Mouse (Mus musculus): ENCODE data around the gene Cxcl14. TPM values are rescaled to one million over a fixed set of nuclear protein-coding genes. Genes with fewer than 3 reads are reported as not detected.

Cxcl14 gene
- polyA plus RNA-seq, 1 experiment = 35.9 TPM

DNA sequence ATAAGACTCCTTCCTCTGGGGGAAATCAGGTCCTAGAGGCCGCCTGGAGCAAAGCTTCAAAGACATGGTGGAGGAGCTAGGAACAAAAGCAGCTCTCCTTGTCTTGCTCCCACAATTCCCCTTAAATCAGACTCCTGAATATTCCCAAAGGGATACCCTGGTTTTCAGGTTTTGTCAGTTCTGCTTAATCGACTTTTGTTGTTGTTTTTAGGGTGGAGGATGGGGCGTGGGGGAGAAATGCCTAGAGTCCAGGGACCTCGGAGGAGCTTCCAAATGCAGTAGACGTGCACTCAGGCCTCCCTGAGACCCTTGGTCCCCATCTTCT is 36.5 kb downstream of the Cxcl14 start:
- no peak for DNase-seq (ENCODE audit: low read depth)
- no peak for TF ChIP-seq CTCF (IDR thresholded peaks at IDR 0.05; ENCODE audit: borderline replicate concordance, extremely low read depth, insufficient read depth, insufficient read length)
- TF ChIP-seq POLR2A (IDR thresholded peaks at IDR 0.05; ENCODE audit: borderline replicate concordance, extremely low read depth, insufficient read depth, insufficient read length, poor library complexity, severe bottlenecking) = no peak

DNA sequence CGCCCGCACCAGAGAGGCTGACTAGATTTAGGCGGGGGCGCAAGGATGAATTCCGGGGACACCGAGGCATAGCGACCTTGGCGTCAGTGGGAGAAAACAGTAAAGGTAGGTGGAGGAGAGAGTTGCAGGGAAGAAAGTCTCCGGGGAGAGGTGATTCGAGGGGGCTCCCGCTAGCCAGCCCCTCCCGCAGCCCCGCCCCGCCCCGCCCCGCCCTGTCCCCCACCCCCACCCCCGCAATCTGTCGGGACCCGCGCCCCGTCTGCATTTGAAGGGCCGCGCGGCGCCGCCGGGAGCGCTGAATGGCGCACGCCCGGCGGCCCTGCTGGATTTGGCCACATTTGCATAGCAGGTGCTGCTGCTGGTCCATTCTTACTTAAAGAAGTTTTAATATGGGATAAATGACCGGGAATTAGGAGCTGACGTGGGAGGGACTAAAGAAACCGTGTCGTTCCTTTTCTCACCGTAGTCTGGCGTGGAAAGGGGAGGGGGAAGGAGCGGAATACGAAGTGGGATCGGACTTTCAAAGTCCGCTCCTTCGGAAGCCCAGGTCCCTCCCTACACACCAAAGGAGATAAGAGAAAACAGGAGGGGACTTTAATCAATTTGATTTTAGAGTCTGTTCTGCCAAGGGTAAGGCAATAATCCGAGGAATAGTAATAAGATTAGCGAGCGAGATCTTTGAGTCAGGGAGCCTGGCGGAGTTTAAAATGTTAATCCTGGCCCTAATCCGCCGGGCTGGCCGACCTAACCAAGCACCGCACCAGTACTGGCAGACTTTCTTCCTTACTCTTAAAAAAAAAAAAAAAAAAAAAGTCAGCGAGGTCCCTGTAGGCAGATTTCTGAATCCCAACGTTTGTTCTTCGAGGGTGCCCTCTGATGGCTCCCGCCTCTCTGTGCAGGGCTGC is 37.1 kb downstream of the Cxcl14 start:
- TF ChIP-seq POLR2A (IDR thresholded peaks at IDR 0.05; ENCODE audit: borderline replicate concordance, extremely low read depth, insufficient read depth, insufficient read length, poor library complexity, severe bottlenecking) (no peak), CTCF (IDR thresholded peaks at IDR 0.05; ENCODE audit: borderline replicate concordance, extremely low read depth, insufficient read depth, insufficient read length) (peak; percentile 21; the same call in 1 of the 2 replicates)
- DNase-seq (ENCODE audit: low read depth) = peak; percentile 78

- TF ChIP-seq POLR2A (IDR thresholded peaks at IDR 0.05; ENCODE audit: borderline replicate concordance, extremely low read depth, insufficient read depth, insufficient read length, poor library complexity, severe bottlenecking) = 0 out of 2 replicates have a peak, but pooled peaks have one; percentile 6
- no peak for TF ChIP-seq CTCF (IDR thresholded peaks at IDR 0.05; ENCODE audit: borderline replicate concordance, extremely low read depth, insufficient read depth, insufficient read length)
- peak; percentile 66 for DNase-seq (ENCODE audit: low read depth)
These were observed 37.9 kb downstream of the Cxcl14 start for GRCm38 (mm10) chr13:56258196-56259020.

- no peak for DNase-seq (ENCODE audit: low read depth)
These were observed 38.7 kb downstream of the Cxcl14 start for GRCm38 (mm10) chr13:56257469-56258153.

GRCm38 (mm10) chr13:56256716-56257299 is 39.5 kb downstream of the Cxcl14 start:
- TF ChIP-seq POLR2A (IDR thresholded peaks at IDR 0.05; ENCODE audit: borderline replicate concordance, extremely low read depth, insufficient read depth, insufficient read length, poor library complexity, severe bottlenecking) (no peak), CTCF (IDR thresholded peaks at IDR 0.05; ENCODE audit: borderline replicate concordance, extremely low read depth, insufficient read depth, insufficient read length) (no peak)
- DNase-seq (ENCODE audit: low read depth) = peak; percentile 42

More at GRCm38 (mm10) chr13:56257469-56258153, 38.7 kb downstream of the Cxcl14 start:
- no peak for TF ChIP-seq CTCF (IDR thresholded peaks at IDR 0.05; ENCODE audit: borderline replicate concordance, extremely low read depth, insufficient read depth, insufficient read length)
- TF ChIP-seq POLR2A (IDR thresholded peaks at IDR 0.05; ENCODE audit: borderline replicate concordance, extremely low read depth, insufficient read depth, insufficient read length, poor library complexity, severe bottlenecking) = no peak

GRCm38 (mm10) chr13:56253379-56253778 is 43.0 kb downstream of the Cxcl14 start:
- TF ChIP-seq POLR2A (IDR thresholded peaks at IDR 0.05; ENCODE audit: borderline replicate concordance, extremely low read depth, insufficient read depth, insufficient read length, poor library complexity, severe bottlenecking) (no peak), CTCF (IDR thresholded peaks at IDR 0.05; ENCODE audit: borderline replicate concordance, extremely low read depth, insufficient read depth, insufficient read length) (no peak)
- DNase-seq (ENCODE audit: low read depth) = no peak

- peak; percentile 74 for DNase-seq (ENCODE audit: low read depth)
- TF ChIP-seq POLR2A (IDR thresholded peaks at IDR 0.05; ENCODE audit: borderline replicate concordance, extremely low read depth, insufficient read depth, insufficient read length, poor library complexity, severe bottlenecking) (no peak), CTCF (IDR thresholded peaks at IDR 0.05; ENCODE audit: borderline replicate concordance, extremely low read depth, insufficient read depth, insufficient read length) (no peak)
These were observed 43.6 kb downstream of the Cxcl14 start for GRCm38 (mm10) chr13:56252783-56253182.

DNA sequence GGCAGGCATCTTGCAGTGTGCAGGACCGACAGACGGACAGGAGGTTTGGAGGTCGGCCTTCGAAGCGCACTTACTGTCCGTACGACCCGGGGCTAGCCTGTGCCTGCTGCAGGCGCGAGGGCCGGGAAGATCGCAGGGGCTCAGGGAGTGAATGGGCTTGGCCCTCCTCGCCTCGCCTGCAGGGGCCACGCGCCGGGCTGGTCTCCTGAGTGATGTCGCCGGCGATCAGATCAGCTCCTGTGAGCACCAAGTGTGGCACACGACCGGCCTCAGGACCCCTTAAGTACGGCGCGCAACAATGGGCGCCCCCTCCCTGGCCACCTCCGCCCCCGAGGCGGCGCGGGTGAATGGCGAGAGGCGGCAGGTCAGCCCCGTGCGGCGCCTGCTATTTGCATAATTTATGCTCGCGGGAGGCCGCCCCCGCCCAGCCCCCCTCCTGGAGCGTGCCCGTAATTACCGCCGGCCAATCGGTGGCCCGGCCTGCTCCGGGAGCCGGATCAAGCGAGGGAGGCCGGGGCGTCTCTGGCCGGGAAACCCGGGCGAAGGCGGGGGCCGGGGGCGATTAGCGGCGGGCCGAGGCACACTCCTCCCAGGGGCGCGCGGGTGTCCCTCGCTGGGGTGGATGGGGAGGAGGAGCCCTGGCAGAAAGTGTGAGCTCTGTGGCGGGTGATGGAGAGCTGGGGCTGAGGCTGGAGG is 44.3 kb downstream of the Cxcl14 start, which contains the start of gene Neurog1:
Gene Neurog1 (minus strand): TSS at position 240 of the 696 bp plus-strand sequence.
- peak; percentile 88 for DNase-seq (ENCODE audit: low read depth)
- TF ChIP-seq POLR2A (IDR thresholded peaks at IDR 0.05; ENCODE audit: borderline replicate concordance, extremely low read depth, insufficient read depth, insufficient read length, poor library complexity, severe bottlenecking) (peak; percentile 21; the same call in 1 of the 2 replicates), CTCF (IDR thresholded peaks at IDR 0.05; ENCODE audit: borderline replicate concordance, extremely low read depth, insufficient read depth, insufficient read length) (no peak)

DNA sequence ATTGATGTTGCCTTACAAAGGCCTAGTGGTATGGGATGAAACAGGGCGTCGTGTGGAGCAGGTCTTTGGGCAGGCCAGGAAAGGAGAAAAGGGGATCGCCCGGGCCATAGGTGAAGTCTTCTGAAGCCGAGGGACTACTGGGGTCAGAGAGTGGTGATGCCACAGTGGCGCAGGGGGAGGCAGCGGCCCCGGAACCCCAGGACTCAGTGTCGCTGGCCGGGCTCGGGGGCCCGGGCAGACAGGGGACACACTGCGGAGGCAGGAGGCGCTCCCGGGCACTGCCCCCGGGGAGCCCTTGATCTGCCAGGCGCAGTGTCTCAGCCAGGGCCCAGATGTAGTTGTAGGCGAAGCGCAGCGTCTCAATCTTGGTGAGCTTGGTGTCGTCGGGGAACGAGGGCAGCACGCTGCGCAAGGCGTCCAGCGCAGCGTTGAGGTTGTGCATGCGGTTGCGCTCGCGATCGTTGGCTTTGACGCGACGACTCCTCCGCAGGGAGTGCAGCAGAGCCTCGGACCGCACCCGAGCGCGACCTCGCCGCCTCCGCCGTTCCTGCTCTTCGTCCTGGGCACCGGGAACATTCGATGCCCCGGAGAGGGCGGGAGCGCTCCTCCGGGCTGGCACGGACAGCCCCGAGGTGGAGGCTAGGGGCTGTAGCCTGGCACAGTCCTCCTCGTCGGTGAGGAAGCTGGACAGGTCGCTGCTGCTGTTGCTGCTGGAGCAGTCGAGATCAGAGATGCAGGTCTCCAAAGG is 45.0 kb downstream of the Cxcl14 start:
- peak; percentile 50 for DNase-seq (ENCODE audit: low read depth)
- TF ChIP-seq CTCF (IDR thresholded peaks at IDR 0.05; ENCODE audit: borderline replicate concordance, extremely low read depth, insufficient read depth, insufficient read length) = no peak
- TF ChIP-seq POLR2A (IDR thresholded peaks at IDR 0.05; ENCODE audit: borderline replicate concordance, extremely low read depth, insufficient read depth, insufficient read length, poor library complexity, severe bottlenecking) = no peak

All from brain, embryonic 14.5 days (tissue).